Mouse (Mus musculus): ENCODE measurements around the gene Atxn7l2.

Gene Atxn7l2

GRCm38 (mm10) chr3:108193686-108194085 is 17.0 kb downstream of the Atxn7l2 start:
- TF ChIP-seq GATA4 (IDR thresholded peaks at IDR 0.05; ENCODE audit: insufficient replicate concordance, low read length) = no peak

GRCm38 (mm10) chr3:108189897-108190296 is 20.8 kb downstream of the Atxn7l2 start:
- TF ChIP-seq GATA4 (IDR thresholded peaks at IDR 0.05; ENCODE audit: insufficient replicate concordance, low read length) = no peak

- TF ChIP-seq GATA4 (IDR thresholded peaks at IDR 0.05; ENCODE audit: insufficient replicate concordance, low read length) = no peak
Measured at GRCm38 (mm10) chr3:108188716-108189490, 21.8 kb downstream of the Atxn7l2 start.

- TF ChIP-seq GATA4 (IDR thresholded peaks at IDR 0.05; ENCODE audit: insufficient replicate concordance, low read length) = no peak
Measured at GRCm38 (mm10) chr3:108187111-108187795, 23.5 kb downstream of the Atxn7l2 start.

- TF ChIP-seq GATA4 (IDR thresholded peaks at IDR 0.05; ENCODE audit: insufficient replicate concordance, low read length) = no peak
Measured at GRCm38 (mm10) chr3:108186098-108187047, 24.4 kb downstream of the Atxn7l2 start, which contains the start of gene Amigo1. Gene Amigo1 (plus strand): TSS chr3:108186335.

- TF ChIP-seq GATA4 (IDR thresholded peaks at IDR 0.05; ENCODE audit: insufficient replicate concordance, low read length) = no peak
Measured at GRCm38 (mm10) chr3:108185460-108186097, 25.2 kb downstream of the Atxn7l2 start.

- TF ChIP-seq GATA4 (IDR thresholded peaks at IDR 0.05; ENCODE audit: insufficient replicate concordance, low read length) = no peak
Measured at GRCm38 (mm10) chr3:108184742-108185141, 26.0 kb downstream of the Atxn7l2 start.

GRCm38 (mm10) chr3:108180514-108180913 is 30.2 kb downstream of the Atxn7l2 start:
- no peak for TF ChIP-seq GATA4 (IDR thresholded peaks at IDR 0.05; ENCODE audit: insufficient replicate concordance, low read length)

- no peak for TF ChIP-seq GATA4 (IDR thresholded peaks at IDR 0.05; ENCODE audit: insufficient replicate concordance, low read length)
Measured at GRCm38 (mm10) chr3:108178756-108179715, 31.7 kb downstream of the Atxn7l2 start.

GRCm38 (mm10) chr3:108174672-108175531 is 35.8 kb downstream of the Atxn7l2 start:
- TF ChIP-seq GATA4 (IDR thresholded peaks at IDR 0.05; ENCODE audit: insufficient replicate concordance, low read length) = no peak

- TF ChIP-seq GATA4 (IDR thresholded peaks at IDR 0.05; ENCODE audit: insufficient replicate concordance, low read length) = no peak
Measured at GRCm38 (mm10) chr3:108169199-108169598, 41.5 kb downstream of the Atxn7l2 start.

GRCm38 (mm10) chr3:108167499-108167898 is 43.2 kb downstream of the Atxn7l2 start:
- TF ChIP-seq GATA4 (IDR thresholded peaks at IDR 0.05; ENCODE audit: insufficient replicate concordance, low read length) = no peak

All from liver, adult (tissue).